Mouse (Mus musculus): ENCODE measurements around the gene Stra6.

The Stra6 gene

GRCm38 (mm10) chr9:58049861-58050260 lies 13.7 kb upstream of the Stra6 start:
- no peak for DNase-seq (ENCODE audit: low read depth, low spot score)

- DNase-seq (ENCODE audit: low read depth, low spot score): no peak
Measured at GRCm38 (mm10) chr9:58051937-58052336, 11.7 kb upstream of the Stra6 start.

- no peak for DNase-seq (ENCODE audit: low read depth, low spot score)
Measured at GRCm38 (mm10) chr9:58053102-58053501, 10.5 kb upstream of the Stra6 start.

- no peak for DNase-seq (ENCODE audit: low read depth, low spot score)
Measured at GRCm38 (mm10) chr9:58053544-58053943, 10.0 kb upstream of the Stra6 start.

- DNase-seq (ENCODE audit: low read depth, low spot score): no peak
Measured at GRCm38 (mm10) chr9:58054032-58054431, 9.6 kb upstream of the Stra6 start.

GRCm38 (mm10) chr9:58055666-58056065 lies 7.9 kb upstream of the Stra6 start:
- no peak for DNase-seq (ENCODE audit: low read depth, low spot score)

- no peak for DNase-seq (ENCODE audit: low read depth, low spot score)
Measured at GRCm38 (mm10) chr9:58059920-58060319, 3.7 kb upstream of the Stra6 start.

- no peak for DNase-seq (ENCODE audit: low read depth, low spot score)
Measured at GRCm38 (mm10) chr9:58060677-58061667, 2.6 kb upstream of the Stra6 start.

GRCm38 (mm10) chr9:58065532-58065931 lies 1.9 kb downstream of the Stra6 start:
- no peak for DNase-seq (ENCODE audit: low read depth, low spot score)

- no peak for DNase-seq (ENCODE audit: low read depth, low spot score)
Measured at GRCm38 (mm10) chr9:58065977-58066730, 2.6 kb downstream of the Stra6 start.

GRCm38 (mm10) chr9:58066731-58067095 lies 3.1 kb downstream of the Stra6 start:
- DNase-seq (ENCODE audit: low read depth, low spot score): no peak

- no peak for DNase-seq (ENCODE audit: low read depth, low spot score)
Measured at GRCm38 (mm10) chr9:58067546-58067945, 4.0 kb downstream of the Stra6 start.

GRCm38 (mm10) chr9:58074561-58074960 lies 11.0 kb downstream of the Stra6 start:
- no peak for DNase-seq (ENCODE audit: low read depth, low spot score)

- DNase-seq (ENCODE audit: low read depth, low spot score): no peak
Measured at GRCm38 (mm10) chr9:58084586-58084985, 21.0 kb downstream of the Stra6 start.

- DNase-seq (ENCODE audit: low read depth, low spot score): no peak
Measured at GRCm38 (mm10) chr9:58085074-58085473, 21.5 kb downstream of the Stra6 start.

GRCm38 (mm10) chr9:58086203-58086602 lies 22.6 kb downstream of the Stra6 start:
- DNase-seq (ENCODE audit: low read depth, low spot score): no peak

GRCm38 (mm10) chr9:58086861-58087260 lies 23.3 kb downstream of the Stra6 start:
- no peak for DNase-seq (ENCODE audit: low read depth, low spot score)

GRCm38 (mm10) chr9:58087277-58087998 lies 23.9 kb downstream of the Stra6 start:
- no peak for DNase-seq (ENCODE audit: low read depth, low spot score)

- DNase-seq (ENCODE audit: low read depth, low spot score): no peak
Measured at GRCm38 (mm10) chr9:58091623-58092425, 28.2 kb downstream of the Stra6 start.

- no peak for DNase-seq (ENCODE audit: low read depth, low spot score)
Measured at GRCm38 (mm10) chr9:58092581-58093269, 29.1 kb downstream of the Stra6 start.
